Mouse (Mus musculus): ENCODE data around the gene Slc36a2.

The Slc36a2 gene

DNA sequence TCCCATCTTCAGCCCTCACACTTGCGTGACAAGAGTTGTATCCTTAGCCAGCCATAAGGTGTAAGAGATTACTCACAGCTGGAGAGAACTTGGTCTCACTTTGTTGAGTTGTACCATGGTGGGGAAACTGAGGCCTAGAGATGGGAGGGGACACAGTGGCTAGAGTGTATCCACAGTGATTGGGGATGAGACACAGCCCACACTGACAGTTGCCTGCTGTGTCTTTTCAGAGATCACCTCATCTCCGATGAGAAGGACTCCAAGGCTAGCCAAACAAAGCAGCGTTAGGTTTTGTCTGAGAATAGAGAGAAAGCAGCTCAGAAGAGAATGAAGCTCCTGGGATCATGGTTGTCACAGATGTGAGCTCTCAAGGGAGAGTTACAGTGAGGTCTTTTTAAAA, 5.3 kb upstream of the Slc36a2 start:
- in situ Hi-C loops (cut with MboI; ENCODE audit: unreplicated experiment in 2 of 2): loop anchor here in 1 of 2 experiments (10.0 kb wide), 1 partner anchor 195 kb away; no protein-coding TSS in a partner anchor

DNA sequence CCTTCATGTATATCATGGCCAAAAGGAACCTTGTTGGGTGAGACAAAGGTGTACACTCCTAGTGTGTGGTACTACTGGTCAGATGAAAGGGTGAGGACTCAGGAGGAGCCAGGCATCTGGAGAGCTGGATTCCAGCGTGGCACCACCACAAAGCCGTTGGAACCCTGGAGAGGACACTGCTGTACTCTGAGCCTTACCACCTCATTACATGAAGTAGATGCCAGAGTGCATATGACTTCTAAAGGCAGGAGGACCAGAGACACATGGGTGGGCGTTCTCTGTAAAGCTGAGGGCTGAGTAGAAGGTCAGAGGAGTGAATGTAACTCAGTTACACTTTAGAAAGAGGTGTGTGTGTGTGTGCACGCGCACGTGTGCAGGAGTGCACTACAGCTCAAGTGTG, 2.9 kb upstream of the Slc36a2 start:
- in situ Hi-C loops (cut with MboI; ENCODE audit: unreplicated experiment in 2 of 2): no loop called here

DNA sequence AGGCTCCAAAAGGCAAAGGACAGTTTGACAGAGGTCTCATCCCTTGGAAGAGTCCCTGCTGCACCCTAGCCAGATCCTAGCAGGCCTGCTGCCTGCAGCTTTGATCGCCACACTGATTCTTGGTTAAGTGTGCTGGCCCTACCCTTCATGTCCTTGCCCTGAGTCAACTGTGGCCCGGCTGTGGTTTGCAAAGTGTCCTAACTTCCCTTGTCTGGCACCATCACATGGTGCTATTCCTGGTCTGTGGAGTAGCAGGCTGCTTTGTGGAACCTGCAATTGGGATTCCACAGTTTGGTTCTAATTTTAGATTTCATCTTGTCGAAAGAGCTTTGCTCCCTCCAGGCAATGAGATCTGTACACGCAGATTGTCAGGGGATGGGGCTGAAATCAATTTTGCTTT, 2.4 kb upstream of the Slc36a2 start:
- in situ Hi-C loops (cut with MboI; ENCODE audit: unreplicated experiment in 2 of 2): no loop called here

DNA sequence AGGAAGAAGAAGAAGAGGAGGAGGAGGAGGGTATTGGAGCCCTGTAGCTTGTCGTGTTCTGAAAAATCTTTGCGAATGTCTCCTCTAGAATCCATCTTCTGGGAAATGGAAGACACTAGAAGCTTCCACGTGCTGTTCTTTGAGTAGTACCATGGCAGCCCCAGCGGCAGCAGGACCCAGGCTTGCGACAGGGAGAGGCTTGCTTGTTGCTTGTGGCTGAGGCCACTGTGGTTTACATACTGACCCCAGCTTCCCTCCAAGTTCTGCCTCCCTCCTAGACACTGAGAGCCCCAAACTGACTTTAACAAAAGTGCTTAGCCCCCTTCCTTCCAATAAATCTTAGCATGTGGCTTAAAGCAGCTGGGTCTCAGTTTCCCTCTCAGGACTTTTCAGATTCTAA, 631 bp downstream of the Slc36a2 start:
- in situ Hi-C loops (cut with MboI; ENCODE audit: unreplicated experiment in 2 of 2): no loop called here

DNA sequence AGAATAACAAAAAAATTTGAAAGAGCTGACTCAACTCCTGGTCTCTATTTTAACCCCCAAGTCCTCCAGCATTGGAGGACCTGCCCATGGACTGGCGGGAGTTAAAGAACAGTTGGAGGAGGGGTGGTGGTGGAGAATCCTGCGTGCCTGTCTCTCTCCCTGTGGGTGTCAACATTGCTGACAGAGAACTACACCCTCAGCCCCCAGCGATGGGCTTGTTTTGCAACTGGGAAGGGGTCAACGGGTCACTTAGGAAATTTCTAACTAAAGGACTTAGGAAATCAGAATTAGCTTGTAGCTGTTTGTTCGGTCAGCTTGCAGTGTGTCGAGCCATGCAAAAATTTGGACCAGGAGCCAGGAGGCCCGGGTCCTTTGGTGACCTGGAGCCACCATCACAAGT, 1.8 kb downstream of the Slc36a2 start:
- in situ Hi-C loops (cut with MboI; ENCODE audit: unreplicated experiment in 2 of 2): no loop called here

DNA sequence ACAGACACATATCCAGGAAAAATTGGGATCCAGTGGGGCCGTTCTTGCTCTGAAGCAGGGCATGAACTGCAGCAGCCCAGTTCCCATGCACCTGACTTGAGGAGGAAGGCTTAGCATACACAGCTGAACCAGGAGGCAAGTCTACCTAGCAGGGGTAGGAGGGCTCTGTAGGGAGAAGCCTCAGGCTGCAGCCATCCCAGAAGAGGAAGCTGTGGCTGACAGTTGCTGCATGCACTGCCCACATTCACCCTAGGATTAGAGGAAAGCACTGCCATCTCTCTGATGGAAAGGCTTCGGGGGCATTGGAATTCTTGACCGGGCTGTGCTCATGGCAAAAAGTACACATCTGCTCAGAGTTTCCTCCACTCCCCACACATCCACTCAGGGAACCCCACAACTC, 5.0 kb downstream of the Slc36a2 start:
- in situ Hi-C loops (cut with MboI; ENCODE audit: unreplicated experiment in 2 of 2): no loop called here

DNA sequence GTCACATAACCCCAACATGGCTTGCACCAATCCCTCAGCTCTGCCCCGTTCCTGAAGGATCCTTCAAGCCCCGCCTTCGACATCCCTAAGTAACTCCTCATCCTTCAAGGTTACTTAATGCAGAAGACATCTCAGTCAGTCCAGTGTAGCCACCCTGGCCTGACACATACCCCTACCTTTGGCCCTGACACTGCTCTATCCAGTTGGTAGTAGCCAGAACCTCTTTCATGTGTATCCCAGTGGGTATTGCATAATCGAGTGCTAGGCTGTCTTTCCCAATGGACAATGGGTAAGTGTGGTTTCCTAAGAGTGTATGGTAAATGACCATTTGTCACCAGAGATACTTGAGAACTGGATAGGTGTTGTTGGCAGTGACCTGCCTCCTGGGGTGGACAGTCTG, 6.0 kb downstream of the Slc36a2 start:
- in situ Hi-C loops (cut with MboI; ENCODE audit: unreplicated experiment in 2 of 2): no loop called here

DNA sequence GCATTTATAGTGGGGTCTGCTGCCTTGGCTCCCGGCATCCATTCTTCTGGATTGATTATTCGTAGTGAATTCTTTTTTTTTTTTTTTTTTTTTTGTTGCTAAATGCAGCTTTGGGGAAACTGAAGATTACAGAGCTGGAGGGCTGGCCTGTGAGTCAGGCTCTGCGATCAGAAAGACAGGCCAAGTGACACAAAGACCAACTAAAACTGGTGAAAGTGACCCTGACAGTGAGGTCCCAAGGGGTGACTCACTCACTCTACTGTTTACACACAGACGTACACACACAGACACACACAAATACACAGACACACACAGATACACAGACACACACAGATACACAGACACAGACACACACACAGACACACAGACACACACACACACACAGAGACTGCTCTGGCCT, 14.4 kb downstream of the Slc36a2 start:
- in situ Hi-C loops (cut with MboI; ENCODE audit: unreplicated experiment in 2 of 2): loop anchor here in 1 of 2 experiments (25.0 kb wide), 1 partner anchor 483 kb away; no protein-coding TSS in a partner anchor

DNA sequence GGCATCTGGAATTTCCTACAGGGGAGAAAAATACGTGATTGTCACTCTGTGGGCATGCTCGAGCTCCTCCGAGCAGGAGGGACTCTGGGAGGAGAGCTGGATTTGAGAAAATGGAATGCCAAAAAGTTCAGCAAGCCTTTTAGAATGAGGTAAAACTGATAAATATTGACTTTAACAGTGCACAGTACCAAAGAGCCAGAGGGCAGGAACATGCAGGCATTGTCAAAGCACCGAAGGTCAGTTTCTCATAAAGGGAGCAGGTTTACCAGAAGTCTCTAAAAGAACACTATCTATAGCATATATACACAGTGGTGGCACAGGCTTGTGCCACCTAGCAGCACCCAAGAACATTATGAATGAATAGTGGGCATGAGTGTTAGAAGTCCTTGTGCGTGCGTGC, 16.0 kb downstream of the Slc36a2 start:
- in situ Hi-C loops (cut with MboI; ENCODE audit: unreplicated experiment in 2 of 2): loop anchor here in 1 of 2 experiments (25.0 kb wide), 1 partner anchor 482 kb away; no protein-coding TSS in a partner anchor

DNA sequence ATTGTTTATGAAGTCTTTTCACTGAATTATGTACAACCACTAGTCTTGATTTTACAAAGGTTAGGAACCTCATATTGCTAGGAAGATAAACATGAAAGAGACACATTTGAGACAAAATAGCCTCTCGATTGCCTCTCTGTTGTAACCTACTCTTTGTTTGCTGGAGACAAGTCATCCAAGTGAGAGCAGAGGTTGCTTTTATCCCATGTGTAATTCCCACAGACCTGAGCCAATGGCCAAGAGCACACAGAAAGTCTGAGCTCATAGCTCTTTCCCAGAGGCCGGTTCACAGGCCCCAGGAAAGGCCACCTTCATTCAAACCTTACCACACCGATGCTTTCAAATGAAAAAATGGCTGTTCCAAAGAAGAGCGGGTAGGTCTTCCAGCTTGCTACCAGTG, 16.4 kb downstream of the Slc36a2 start:
- in situ Hi-C loops (cut with MboI; ENCODE audit: unreplicated experiment in 2 of 2): loop anchor here in 1 of 2 experiments (25.0 kb wide), 1 partner anchor 481 kb away; no protein-coding TSS in a partner anchor

DNA sequence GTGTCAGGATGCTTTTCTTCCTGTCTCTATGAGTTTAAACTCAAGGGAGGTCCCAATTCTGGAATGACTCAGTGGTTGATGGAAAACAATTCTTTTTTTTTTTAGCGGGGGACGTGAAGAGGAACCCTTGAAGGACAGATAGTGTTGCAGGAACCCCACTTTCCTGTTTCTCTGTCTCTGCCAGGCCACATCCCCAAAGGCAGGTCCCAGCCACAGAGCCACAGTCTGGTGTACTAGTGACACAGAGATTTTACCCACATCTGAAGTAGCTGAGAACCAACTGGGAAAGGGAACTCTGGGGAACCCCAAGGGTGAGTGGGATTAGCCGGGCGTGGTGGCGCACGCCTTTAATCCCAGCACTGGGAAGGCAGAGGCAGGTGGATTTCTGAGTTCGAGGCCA, 19.1 kb downstream of the Slc36a2 start:
- in situ Hi-C loops (cut with MboI; ENCODE audit: unreplicated experiment in 2 of 2): loop anchor here in 1 of 2 experiments (25.0 kb wide), 1 partner anchor 478 kb away; no protein-coding TSS in a partner anchor

DNA sequence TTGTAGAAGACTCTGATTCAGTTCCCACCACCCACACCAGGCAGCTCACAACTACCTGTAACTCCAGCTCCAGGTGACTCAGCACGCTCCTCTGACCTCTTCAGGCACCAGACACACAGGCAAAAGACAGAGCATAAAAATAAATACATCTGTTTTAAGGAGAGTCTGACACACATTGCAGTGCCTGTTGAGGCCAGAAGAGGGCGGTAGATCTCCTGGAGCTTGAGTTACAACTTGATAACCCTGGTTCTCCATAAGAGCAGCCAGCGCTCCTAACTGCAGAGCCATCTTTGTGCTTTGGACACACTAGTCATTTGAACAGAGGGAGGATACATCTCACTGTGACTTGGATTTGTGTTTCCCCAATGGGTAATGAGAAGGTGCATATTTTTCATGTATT, 20.2 kb downstream of the Slc36a2 start:
- in situ Hi-C loops (cut with MboI; ENCODE audit: unreplicated experiment in 2 of 2): loop anchor here in 1 of 2 experiments (25.0 kb wide), 1 partner anchor 477 kb away; no protein-coding TSS in a partner anchor

DNA sequence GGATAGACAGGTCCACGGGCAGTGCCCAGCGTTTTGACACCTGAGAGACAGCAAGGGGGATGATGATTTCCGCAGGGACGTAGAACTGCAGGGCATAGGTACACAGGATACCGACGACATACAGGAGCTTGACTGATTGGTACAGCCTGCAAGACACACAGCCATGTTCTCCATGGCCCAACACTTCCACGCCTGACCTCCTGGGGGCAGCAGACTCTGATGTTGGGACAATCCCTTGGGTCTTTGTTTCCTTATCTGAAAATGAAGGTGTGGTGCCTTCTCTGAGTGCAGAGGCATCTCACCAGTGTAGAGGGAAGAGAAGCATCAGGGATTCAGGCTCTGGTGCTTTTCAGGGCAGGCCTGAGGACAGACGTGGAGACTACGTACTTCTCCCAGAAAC, 22.2 kb downstream of the Slc36a2 start:
- in situ Hi-C loops (cut with MboI; ENCODE audit: unreplicated experiment in 2 of 2): loop anchor here in 1 of 2 experiments (25.0 kb wide), 1 partner anchor 475 kb away; no protein-coding TSS in a partner anchor

DNA sequence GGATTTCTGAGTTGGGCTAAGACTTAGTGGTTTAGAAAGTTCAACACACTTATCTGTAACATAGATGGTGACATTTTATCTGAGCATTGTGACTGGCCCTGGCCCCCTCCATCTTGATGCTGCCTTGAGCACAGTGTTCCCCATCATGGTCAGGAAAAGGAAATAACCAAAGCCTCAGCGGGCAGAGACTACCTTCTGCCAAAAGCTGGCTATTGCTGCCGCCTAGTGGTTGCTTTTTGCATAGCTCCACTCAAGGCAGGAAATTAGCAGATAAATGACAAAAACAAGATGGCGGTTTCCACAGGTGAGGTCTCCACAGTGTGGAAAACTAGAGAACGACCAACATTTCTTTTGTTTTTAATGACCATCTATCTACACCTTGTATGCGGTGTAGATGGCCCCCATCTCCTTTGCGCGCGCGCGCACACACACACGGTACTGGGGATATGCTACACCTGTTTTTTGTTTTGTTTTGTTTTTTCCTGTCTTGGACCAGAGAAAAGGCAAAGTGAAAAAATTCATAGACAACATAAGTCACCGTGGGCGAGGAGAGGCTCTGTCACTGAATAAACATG, 26.0 kb downstream of the Slc36a2 start:
- in situ Hi-C loops (cut with MboI; ENCODE audit: unreplicated experiment in 2 of 2): loop anchor here (5.0 to 25.0 kb wide), 6 partner anchors 72 to 472 kb away; no protein-coding TSS in a partner anchor

DNA sequence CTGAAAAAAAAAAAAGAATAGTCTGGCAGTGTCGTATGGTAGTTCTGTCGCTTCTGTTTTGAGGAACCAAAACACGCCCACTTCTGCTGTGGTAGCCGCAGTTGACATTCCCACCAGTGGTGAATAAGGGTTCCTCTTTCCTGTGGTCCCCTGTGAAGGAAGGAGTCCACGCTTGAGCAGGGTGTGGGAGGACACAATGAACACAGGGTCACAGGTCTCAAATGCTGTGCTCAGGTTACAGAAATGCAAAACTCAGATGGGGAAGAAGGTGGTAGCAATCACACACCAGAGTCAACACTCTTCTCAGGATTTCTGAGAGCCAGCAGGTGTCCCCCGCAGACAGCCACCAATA, 29.8 kb downstream of the Slc36a2 start:
- in situ Hi-C loops (cut with MboI; ENCODE audit: unreplicated experiment in 2 of 2): loop anchor here (5.0 to 25.0 kb wide), 6 partner anchors 68 to 468 kb away; no protein-coding TSS in a partner anchor

DNA sequence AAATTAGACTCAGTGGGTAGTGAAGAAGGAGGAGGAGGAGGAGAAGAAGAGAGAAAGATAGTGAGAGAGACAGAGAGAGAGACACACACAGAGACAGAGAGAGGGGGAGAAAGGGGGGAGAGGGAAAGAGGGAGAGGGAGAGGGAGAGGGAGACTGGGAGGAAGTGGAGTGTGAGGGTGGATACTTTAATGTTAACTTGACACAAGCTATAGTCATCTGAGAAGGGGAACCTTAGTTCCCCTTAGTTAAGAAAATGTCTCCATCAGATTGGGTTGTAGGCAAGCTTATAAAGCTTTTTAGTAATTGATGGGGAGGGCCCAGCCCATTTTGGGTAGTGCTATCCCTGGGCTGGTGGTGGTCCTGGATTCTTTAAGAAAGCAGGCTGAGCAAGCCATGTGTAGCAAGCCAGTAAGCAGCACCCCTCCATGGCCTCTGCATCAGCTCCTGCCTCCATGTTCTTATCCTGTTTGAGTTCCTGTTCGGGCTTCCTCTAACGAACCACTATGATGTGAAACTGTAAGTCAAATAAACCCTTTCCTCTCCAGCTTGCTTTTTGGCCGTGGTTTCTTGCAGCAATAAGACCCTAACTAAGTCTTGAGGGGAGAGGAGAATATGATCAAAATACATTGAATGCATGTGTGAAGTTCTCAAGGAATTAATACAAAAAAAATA, 30.3 kb downstream of the Slc36a2 start:
- in situ Hi-C loops (cut with MboI; ENCODE audit: unreplicated experiment in 2 of 2): loop anchor here (5.0 to 25.0 kb wide), 6 partner anchors 67 to 467 kb away; no protein-coding TSS in a partner anchor

DNA sequence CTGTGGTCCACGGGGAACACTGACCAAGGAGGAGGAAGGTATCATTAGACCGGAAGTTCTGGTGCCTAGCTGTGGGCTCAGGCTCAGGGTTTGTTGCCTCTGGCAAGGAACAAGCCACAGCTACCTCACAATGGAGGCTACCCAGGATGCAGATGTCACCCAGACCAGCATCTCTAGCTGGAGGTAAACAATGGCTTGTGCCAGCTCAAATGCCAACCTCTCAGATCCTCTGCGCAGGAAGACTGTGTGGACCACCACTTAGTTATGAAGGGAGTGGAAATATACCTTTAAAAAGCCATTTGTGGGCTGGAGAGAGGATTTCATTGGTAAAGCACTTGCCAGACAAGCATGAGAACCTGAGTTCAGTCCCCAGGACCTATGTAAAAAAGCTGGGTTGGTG, 33.3 kb downstream of the Slc36a2 start, which contains the start of gene Slc36a3:
Slc36a3 (minus strand) TSS at position 101 of the 400 bp plus-strand sequence.
- in situ Hi-C loops (cut with MboI; ENCODE audit: unreplicated experiment in 2 of 2): loop anchor here (10.0 to 25.0 kb wide), 2 partner anchors 277 to 464 kb away; no protein-coding TSS in a partner anchor

DNA sequence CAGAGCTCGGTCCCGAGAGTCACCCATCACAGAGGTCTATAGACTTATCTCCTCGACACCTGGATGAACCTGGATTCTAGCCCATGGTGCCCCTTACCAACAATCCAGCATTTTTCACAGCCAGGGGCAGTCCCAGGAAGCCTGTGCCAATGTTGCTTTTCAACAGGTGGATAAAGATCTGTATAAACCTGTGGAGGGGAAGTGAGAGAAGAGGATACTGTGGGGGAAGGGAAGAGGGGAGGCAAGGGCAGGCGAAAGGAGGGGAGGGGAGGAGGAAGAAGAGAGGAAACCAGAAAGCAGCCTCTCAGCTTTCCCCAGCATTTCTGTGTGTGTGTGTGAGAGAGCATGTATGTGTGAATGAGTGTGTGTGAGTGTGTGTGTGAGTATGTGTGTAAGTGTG, 36.4 kb downstream of the Slc36a2 start:
- in situ Hi-C loops (cut with MboI; ENCODE audit: unreplicated experiment in 2 of 2): no loop called here

DNA sequence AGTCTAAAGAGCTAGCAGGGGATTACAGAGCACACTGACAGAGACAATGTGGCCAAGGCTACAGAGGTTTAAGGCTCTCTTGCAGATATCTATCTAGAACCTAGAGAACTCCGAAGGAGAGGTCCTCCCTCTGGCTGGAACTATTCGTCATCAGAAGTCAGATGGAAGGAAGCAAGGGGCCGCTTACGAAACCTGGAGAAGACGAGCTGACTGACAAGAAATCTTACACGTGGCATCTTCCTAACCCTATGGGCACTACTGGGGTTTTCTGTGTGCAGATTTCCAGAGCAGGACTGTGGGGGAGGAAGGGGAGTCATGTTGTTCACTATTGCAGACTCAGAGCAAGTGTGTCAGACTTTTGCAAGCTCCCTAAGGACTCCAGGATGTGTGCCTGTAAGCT, 37.5 kb downstream of the Slc36a2 start:
- in situ Hi-C loops (cut with MboI; ENCODE audit: unreplicated experiment in 2 of 2): no loop called here

DNA sequence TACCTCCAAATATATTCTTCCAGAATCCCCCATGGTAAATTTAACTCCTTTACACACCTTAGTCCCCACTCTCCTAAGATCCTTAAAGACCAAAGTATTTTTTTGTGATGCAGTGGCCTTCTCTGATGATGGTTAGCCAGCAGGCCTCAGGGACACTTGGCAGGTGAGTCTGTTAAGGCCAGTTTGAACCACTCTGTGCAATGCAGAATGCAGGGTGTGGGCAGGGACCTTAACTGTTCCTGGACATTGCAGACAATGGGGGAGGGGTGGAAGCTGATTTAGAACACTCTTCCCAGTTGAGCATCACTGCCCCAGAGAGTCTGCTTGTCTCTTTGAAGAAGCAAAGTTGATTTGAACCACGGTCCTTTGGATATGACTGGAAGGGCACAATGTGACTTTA, 38.0 kb downstream of the Slc36a2 start:
- in situ Hi-C loops (cut with MboI; ENCODE audit: unreplicated experiment in 2 of 2): no loop called here

DNA sequence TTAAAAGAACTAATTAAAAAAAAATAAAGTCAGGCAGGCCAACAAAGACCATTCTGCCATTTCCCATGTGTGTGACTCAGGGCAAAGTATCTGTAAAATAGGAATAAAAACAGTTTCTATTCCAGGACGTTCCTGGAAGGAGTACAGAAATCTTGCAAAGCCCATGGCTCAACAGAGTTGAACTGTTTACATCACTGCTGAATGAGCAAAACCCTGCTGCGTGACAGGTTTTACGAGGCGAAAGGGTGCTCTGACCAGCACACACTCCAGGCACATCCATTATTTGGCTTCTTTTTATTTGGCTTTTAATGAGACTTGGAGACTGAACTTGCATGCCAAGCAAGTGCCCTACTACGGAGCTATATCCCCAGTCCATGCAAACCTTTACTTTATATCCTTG, 40.9 kb downstream of the Slc36a2 start:
- in situ Hi-C loops (cut with MboI; ENCODE audit: unreplicated experiment in 2 of 2): no loop called here

DNA sequence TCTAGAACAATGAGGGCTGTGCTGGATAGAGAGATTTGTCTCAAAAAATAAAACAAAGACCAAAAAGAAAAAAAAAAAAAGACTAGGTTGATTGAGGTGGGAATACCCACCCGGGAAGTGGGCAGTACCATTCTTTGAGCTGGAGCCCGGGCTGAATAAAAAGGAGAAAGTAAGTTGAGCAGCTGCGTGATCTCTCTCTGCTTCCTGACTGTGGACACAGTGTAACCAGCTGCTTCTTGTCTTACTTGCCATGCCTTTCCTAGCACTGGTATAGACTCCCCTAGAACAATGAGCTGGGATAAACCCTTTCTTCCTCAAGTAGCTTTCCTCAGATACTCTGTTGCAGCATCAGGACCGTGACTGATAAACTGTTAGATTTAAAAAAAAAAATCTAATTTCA, 43.4 kb downstream of the Slc36a2 start:
- in situ Hi-C loops (cut with MboI; ENCODE audit: unreplicated experiment in 2 of 2): no loop called here
